Mouse (Mus musculus) layer of hippocampus, postnatal 10 days (tissue): Measurements from ENCODE around the gene Zbtb7a. TPM values are rescaled to one million over a fixed set of nuclear protein-coding genes. Genes with fewer than 3 reads are reported as not detected.
"Not testable (repeated sequence)": the region's sequence is repeated elsewhere in the genome, so short reads cannot be mapped to it uniquely, and the experiment has no call there.

Experiments used
- DNase-seq, 2 experiments: peaks; one replicate each; pipeline ENCODE4 v3.0.0; 2021; ENCODE audit warnings: low spot score in 2 of 2
- total RNA-seq, 2 experiments: library from RNA; stranded (reverse); gene quantifications; 2 replicates each; pipeline ENCODE4 v1.2.3; 2021

Zbtb7a gene
- total RNA-seq, 2 experiments from 2014 or later, result 38.4 to 45.2 TPM

DNA sequence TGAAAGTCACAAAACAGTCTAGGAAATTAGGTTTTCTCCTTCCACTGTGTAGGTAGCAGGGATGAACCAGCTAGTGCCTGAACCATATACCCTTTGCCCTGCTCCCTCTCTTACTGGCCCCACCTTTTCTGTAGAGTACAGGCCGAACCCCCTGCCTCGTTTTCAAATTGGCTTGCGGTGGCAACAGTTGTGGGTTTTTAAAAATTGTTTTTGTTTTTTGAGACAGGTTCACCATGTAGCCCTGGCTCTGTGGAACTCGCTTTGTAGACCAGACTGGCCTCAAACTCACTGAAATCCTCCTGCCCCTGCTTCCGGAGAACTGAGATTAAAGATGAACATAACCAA, 33.0 kb downstream of the Zbtb7a start:
- no peak for DNase-seq

DNA sequence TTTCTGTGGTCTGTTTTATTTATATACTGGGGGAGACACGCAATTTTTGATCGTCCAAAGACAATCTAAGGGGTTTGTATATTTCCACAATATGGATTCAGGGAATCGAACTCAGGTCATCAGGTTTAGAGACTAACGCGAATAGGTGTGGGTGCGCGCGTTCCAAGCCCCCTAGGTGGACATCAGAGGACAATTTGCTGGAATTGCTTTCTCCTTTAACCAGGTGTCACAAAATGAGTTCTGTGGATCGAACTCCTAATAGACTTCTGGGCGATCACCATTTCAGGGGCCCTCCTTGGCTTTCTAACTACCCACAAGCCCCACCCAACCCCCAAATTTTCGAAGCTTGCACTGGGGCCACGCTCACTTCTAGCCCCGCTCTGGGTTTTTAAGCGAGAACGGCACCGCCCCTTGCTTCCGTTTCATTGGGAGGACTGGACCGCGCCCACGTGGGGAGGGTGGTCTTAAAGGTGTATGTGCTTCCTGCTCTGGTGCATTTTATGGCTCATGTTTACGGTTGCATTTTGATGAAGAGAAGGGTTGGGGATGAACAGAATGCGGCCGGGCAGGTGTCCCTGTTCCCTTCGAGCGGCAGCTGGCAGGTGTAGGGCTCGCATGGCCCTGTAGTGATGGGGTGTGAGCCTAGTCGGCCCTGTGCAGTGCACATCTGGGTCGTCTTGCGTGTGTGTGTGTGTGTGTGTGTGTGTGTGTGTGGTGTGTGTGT, 33.7 kb downstream of the Zbtb7a start:
- peak; percentile 73 to 82 for DNase-seq

DNA sequence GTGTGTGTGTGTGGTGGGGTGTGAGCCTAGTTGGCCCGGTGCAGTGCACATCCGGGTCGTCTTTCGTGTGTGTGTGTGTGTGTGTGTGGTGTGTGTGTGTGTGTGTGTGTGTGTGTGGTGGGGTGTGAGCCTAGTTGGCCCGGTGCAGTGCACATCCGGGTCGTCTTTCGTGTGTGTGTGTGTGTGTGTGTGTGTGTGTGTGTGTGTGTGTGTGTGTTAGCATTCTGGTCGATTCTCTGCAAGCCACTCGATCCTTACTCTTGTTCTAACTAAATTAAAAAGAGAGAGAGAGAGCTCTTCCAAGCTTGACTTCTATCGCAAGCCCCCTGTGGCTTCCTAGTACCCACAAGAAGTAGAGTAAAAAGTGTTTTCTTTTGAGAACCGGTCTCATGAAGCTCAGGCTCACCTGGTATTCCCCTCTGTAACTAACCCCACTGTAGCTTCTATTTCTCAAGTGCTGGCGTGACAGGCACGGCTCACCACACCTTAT, 34.4 kb downstream of the Zbtb7a start:
- DNase-seq, result not testable (repeated sequence)

DNA sequence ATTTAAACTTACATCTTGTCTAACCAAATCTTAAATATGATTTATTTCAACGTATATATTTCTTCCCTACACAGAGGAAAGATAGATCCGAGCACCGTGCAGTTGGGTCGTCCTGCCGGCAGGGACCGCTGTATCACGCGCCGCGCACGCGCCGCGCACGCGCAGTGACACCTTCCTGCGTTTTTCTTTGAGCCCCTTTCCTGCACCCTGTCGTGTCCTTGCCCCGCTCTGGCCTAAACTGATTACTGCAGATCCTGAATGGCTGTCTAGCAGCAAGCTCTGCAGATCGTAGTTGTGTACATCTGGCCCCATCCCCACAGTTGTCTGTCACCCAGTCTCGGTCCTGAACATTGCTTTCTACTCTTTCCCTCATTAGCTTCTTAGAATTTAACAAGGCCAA, 38.1 kb downstream of the Zbtb7a start:
- DNase-seq, result peak; percentile 82 to 89

DNA sequence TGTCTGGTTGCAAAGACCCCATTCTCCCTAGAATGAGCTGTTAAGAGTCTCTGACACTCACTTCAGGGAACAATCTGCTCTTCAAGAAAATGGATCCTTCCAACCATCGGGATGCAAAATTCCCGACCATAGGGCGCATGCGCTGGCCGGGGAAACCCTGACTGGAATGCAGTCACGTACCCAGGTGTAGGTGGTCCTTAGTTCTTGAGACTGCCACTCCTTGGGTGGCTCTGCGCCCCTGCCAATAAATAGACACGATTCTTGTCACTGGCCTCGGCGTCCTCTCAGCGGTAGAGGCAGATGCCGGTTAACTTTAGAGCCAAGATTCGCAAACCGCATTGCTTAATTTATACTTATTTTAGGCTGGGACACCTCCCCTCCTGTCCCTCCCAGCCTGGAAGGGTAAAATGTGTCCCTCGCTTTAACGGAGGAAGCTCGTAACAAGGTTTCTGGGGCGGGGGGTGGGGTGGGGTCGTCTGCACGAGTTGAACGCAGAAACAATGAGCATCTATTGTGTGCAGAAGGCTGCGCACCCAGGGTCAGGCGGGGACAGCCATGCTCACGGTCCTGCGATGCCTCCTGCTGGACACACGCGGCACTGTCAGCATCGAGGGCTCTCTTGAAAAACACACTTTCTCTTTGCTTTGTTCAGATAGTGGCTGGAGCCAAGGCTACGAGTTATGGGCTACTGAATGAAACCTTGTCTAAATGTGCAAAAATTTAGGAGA, 39.8 kb downstream of the Zbtb7a start:
- DNase-seq, result peak; percentile 95 to 96

DNA sequence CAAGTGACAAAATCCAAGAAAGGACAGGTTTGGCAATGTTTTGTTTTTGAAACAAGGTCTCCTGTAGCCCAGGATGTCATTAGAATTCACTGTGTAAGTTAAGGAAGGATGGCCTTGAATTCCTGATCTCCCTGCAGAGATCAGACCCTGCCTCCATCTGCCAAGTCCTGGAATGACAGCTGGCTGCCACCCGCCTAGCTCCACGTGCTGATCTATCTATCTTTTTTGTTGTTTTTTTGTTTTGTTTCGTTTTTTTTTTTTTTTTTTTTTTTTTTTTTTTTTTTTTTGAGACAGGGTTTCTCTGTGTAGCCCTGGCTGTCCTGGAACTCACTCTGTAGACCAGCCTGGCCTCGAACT, 40.3 kb downstream of the Zbtb7a start:
- DNase-seq, result peak in 1 of 2 experiments; percentile 51

DNA sequence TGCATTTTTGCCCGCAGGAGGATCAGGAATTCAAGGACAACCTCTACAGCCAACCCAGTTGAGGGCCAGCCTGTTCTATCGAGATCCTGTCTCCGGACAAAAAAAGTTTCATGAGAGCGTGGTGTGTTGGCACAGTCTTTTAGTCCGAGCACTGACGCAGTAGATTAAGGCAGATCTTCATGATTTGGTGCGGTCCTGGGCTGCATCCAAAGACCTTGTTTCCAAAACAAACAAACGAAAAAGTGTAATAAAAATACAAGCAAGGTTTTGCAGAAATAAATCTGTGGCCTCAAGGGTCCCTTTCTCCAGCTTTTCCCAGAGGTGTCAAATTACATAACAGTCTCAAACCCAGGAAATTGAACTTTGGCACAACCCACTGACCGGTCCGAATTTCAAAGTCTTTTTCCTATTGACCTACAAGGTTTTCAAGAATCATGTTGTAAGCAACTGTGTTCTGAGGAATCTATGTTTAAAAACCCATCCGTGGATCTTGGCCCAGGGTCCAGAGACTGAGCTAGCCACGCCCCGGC, 41.0 kb downstream of the Zbtb7a start:
- DNase-seq, result peak in 1 of 2 experiments; percentile 51

DNA sequence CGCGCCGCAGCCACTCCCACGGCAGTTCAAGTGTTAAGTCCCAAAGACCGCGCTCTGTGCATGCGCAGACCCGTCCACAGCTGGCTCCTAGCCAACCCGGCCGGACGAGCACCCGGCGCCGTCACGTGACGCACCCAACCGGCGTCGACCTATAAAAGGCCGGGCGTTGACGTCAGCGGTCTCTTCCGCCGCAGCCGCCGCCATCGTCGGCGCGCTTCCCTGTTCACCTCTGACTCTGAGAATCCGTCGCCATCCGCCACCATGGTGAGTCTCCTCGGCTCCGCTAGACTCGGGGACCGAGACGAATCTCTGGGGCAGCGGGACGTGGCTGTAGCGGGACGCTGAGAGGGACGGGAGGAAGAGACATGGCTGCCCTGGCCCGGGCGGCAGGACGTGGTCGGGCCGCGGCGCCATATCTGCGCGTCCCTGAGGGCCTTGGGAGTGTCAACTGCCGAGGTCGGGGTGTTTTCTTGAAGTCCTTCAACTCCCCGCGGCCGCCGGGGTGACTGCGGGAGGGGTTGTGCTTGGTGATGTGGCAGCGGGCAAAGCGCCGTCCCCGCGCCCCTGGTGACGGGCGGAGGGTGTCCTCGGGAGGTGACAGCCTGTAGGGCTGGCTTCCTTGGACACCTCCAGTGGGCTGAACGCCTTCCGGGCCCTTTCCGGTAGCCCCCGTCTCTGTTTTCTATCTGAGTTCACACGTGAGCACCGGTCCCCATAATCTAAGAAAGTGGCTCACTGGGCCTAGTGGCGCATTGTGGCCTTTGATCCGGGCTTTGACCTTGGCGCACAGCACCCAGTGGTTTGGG, 41.6 kb downstream of the Zbtb7a start, which contains the start of gene Eef2:
Gene Eef2, plus strand, starts transcription at position 166 of the 806 bp plus-strand sequence.
- peak; percentile 99 to 100 for DNase-seq

DNA sequence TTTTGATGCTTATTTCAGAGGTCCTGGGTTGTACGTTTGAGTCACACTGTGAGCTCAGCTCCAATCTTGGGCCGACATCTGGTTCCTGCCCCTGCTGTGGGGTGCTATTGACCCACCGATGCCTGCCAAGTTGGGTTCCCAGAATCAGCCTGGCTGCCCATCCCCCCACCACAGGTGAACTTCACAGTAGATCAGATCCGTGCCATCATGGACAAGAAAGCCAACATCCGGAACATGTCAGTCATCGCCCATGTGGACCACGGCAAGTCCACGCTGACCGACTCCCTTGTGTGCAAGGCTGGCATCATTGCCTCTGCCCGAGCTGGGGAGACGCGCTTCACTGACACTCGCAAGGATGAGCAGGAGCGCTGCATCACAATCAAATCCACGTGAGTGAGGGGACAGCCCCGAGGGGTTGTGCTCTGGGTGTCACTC, 42.5 kb downstream of the Zbtb7a start:
- DNase-seq, result peak; percentile 50 to 64

DNA sequence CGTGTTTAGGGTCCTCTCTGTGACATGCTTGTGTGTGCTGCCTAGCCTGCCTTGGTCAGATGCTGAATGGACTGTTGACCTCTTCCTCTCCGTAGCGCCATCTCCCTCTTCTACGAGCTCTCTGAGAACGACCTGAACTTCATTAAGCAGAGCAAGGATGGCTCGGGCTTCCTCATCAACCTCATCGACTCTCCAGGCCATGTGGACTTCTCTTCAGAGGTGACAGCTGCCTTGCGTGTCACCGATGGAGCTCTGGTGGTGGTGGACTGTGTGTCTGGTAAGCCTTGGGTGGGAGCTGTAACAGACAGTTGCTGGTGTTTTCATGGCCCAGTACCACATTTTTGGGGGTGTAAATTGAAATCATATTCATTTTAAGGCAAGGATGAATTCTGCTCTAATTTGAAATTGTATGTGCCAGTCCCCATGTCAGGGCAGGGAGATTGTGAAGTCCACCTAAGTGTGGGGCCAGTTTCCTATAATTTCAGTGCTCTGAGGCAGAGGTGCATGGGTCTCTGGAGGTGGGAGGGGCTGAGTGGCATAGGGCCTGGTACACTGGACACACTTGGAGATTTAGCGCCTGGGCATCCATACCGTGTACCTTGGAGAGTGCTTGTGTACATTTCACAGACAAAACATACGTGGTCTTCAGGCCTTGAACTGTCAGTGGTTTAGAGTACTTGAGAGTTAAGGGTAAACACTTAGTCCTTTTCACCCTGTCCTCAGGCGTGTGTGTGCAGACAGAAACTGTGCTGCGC, 43.1 kb downstream of the Zbtb7a start:
- DNase-seq, result no peak

DNA sequence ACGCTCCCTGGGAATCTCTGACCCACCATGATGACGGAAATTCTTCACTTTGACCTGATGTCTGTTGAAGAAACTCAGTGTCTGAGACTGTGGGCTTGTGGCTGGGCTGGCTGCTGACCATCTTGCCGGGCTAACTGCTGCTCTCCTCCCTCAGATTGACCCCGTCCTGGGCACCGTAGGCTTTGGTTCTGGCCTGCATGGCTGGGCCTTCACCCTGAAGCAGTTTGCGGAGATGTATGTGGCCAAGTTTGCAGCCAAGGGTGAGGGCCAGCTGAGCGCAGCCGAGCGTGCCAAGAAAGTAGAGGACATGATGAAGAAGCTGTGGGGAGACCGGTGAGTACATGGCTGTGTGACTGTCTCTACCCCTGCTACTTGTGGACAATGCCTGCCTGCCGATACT, 43.9 kb downstream of the Zbtb7a start:
- no peak for DNase-seq

DNA sequence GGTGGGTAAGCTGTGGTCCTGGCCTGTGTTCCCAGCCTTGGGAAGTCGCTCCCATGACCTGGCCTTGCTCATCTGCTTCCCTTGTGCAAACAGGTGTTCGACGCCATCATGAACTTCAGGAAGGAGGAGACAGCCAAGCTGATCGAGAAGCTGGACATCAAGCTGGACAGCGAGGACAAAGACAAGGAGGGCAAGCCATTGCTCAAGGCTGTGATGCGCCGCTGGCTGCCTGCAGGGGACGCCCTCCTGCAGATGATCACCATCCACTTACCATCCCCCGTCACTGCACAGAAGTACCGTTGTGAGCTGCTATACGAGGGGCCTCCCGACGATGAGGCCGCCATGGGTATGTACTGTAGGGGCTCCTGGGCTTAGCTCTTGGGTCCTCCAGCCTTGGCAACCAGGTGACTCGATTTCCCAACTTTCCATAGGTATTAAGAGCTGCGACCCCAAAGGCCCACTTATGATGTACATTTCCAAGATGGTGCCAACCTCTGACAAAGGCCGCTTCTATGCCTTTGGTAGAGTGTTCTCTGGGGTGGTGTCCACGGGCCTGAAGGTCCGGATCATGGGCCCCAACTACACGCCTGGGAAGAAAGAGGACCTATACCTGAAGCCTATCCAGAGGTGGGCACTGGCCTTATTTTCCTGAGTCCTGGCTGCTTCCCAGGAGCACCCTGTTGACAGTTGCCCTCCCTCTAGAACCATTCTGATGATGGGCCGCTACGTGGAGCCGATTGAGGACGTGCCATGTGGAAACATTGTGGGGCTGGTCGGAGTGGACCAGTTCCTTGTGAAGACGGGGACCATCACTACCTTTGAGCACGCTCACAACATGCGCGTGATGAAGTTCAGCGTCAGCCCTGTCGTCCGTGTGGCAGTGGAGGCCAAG, 44.7 kb downstream of the Zbtb7a start:
- DNase-seq, result no peak

DNA sequence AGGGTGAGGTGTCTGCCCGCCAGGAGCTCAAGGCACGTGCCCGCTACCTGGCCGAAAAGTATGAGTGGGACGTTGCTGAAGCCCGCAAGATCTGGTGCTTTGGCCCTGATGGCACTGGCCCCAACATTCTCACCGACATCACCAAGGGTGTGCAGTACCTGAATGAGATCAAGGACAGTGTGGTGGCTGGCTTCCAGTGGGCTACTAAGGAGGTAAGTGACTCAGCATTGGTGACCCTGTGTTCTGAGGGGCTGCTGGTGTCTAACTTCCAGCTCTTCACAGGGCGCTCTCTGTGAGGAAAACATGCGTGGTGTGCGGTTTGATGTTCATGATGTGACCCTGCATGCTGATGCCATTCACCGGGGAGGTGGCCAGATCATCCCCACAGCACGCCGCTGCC, 45.9 kb downstream of the Zbtb7a start:
- DNase-seq, result no peak

DNA sequence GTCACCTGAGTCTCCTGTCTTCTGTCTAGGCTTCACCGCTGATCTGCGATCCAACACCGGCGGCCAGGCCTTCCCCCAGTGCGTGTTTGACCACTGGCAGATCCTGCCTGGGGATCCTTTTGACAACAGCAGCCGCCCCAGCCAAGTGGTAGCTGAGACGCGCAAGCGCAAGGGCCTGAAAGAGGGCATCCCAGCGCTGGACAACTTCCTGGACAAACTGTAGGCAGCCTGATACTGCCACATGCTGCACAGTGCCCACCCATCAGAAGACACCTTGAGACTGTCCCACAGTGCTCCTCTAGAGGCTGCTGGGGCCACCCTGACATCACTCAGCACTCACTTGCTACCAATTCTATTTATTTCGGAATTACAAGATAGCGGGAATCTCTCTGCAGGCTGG, 46.8 kb downstream of the Zbtb7a start:
- not testable (repeated sequence) for DNase-seq

DNA sequence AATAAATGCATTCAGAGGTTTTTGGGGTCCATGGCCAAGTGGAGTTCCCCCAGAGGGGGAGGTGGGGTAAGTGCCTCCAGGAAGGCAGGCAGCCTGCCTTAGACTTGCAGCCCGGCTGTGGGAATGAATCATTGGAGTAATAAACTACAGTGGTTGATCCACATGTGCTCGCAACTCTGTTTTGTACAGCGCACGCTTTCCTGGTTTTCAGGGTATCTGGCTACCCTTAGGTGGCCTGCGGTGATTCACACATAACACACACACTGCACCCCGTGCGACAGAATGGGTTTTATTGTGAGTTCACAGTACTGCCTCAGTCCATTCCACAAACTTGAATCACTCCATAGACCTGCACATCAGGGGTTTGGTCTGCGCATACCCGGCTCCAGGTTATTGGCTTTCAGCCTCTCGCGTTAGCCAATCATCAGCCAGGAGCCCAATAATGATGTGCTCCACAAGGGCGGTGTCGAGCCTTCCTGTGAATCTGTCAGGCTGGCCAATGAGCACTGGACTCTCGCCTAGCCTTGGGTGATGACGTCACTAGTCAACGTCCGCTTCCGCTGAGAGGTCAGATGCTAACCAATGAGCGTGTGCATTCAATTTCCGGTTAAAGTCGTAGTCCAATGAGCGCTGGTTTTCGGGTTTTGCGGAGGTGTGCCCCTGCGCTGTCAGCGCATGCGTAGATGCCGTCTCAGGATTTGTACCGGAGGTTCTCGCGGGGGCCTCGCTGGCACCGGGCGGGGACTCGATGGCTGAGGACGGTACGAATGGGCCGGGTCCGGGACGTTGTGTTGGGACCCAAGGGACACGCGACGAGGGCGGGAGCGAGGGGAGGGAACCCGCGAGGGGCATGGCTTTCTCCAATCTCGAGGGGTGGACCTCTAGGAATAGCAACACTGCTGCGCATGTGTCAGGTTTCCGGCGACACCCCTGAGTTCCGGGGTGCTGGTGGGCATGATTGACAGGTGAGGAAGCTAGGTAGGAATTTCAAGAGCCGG, 47.6 kb downstream of the Zbtb7a start, which contains the start of gene Dapk3:
Gene Dapk3, plus strand, starts transcription at position 670 of the 998 bp plus-strand sequence.
- peak; percentile 96 for DNase-seq

DNA sequence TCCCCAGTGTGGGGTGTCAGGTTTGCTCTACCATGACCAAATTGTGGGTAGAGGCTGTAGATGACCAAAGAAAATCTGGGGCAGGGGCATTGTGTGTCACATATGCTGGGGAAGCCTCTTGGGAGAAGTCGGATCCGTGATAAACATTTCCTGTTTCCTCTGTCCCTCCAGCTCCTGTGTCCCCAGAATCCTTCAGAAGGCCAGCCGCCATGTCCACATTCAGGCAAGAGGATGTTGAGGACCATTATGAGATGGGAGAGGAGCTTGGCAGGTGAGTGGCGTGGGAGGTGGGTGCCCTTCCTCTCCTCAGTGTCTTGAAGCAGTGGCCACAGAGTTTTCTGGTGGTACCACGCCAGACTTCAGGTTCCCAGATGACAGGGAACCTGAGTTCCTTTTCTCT, 48.8 kb downstream of the Zbtb7a start, which contains the start of gene 4930442H23Rik:
Gene 4930442H23Rik, minus strand, starts transcription at position 45 of the 400 bp plus-strand sequence.
- DNase-seq, result no peak

DNA sequence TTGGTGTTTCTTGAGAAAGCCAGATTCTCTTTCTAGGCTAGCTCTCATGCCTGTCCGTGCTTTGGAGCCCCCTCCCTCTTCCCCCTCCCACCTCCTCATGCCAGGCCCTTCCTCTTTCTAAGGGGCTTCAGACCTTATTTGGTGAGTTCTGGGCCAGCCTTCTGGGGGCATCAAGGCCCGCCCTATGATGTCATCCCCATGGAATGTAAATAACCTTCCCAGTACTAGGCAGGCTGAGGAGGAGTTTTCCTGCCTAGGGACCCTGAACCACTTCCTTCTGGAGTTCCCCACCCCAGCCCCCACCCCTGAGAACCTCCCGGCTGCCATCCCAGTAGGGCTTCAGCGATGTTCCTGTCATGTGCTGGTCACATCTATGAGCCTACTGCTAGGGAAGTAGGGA, 49.7 kb downstream of the Zbtb7a start:
- DNase-seq, result no peak

DNA sequence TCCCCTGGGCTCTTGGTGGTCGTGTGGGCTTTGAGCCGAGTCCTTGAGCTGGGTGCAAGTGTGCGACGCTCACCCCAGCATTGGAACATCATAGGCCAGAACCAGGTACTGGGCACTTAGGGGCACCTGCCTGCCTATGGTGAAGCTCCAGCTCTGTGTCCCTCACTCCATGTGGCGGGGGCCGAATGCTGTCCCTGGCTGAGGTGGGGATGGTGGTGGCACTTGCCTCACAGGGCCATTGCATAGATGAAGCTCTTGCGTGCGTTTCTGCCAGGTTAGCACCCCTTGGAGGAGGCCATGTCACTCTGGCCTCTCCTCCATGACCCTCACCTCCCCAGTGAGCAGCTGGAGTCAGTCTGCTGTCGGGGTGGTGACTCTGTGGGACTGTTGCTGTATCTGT, 52.1 kb downstream of the Zbtb7a start:
- DNase-seq, result no peak
